Mouse (Mus musculus) hindbrain, postnatal 0 days (tissue): ENCODE measurements around the gene Ecpas. TPM values are rescaled to one million over a fixed set of nuclear protein-coding genes. Genes with fewer than 3 reads are reported as not detected.

Experiments
- ATAC-seq: fragments of 200-750 bp; cut with Nextera tagmentation; 2 replicates; pipeline ENCODE4 v1.8.0; 2017; ENCODE audit warnings: mild to moderate bottlenecking, moderate TSS enrichment, moderate library complexity
- DNase-seq: peaks from one replicate; pipeline ENCODE4 v3.0.0-alpha.2; 2015; ENCODE audit warnings: low spot score
- H3K27ac ChIP-seq: fragments of 300-500 bp; sonication (generic); 2 replicates; pipeline ENCODE4 v1.5.1; 2014; ENCODE audit warnings: mild to moderate bottlenecking
- H3K27me3 ChIP-seq: fragments of 300-500 bp; sonication (generic); 2 replicates; pipeline ENCODE4 v1.6.1; 2014; ENCODE audit warnings: low read length, mixed read lengths; ENCODE audit not compliant: insufficient read depth
- H3K36me3 ChIP-seq: fragments of 300-500 bp; sonication (generic); 2 replicates; pipeline ENCODE4 v1.6.1; 2014; ENCODE audit warnings: low read length, mixed read lengths; ENCODE audit not compliant: insufficient read depth
- H3K4me1 ChIP-seq: fragments of 300-500 bp; sonication (generic); 2 replicates; pipeline ENCODE4 v1.6.1; 2014; ENCODE audit warnings: antibody characterized with exemption, low read length, mixed read lengths; ENCODE audit not compliant: insufficient read depth
- H3K4me2 ChIP-seq: fragments of 300-500 bp; sonication (generic); 2 replicates; pipeline ENCODE4 v1.6.1; 2014; ENCODE audit warnings: low read depth, mild to moderate bottlenecking, low read length, moderate library complexity, mixed read lengths
- H3K4me3 ChIP-seq: fragments of 300-500 bp; sonication (generic); 2 replicates; pipeline ENCODE4 v1.5.1; 2014; ENCODE audit warnings: low read length
- H3K9ac ChIP-seq: fragments of 300-500 bp; sonication (generic); replicated peaks from 2 replicates; pipeline ENCODE4 v1.6.1; 2014; ENCODE audit warnings: mild to moderate bottlenecking, low read length, moderate library complexity, mixed read lengths
- H3K9me3 ChIP-seq: fragments of 300-500 bp; sonication (generic); 2 replicates; pipeline ENCODE4 v1.6.1; 2016; ENCODE audit warnings: low read length, mixed read lengths
- CTCF ChIP-seq: IDR thresholded peaks from 2 replicates; pipeline ENCODE4 v1.5.1; 2016; ENCODE audit warnings: antibody characterized with exemption, control low read depth, low read depth
- WGBS: fragments of 180-500 bp; shearing (Covaris S2); extraction: QIAGEN DNeasy Blood & Tissue Kit; methylation state at CpG from one replicate; pipeline ENCODE4 v1.1.7; 2014; 5-methylcytosine and 5-hydroxymethylcytosine counted together
- polyA plus RNA-seq: library from polyadenylated mRNA; unstranded; fragments of >200 nt; fragmentation: Nextera tagmentation; extraction: Ambion mirVana; gene quantifications from 2 replicates; pipeline ENCODE4 v1.2.1, GENCODE M21; 2015
- total RNA-seq: library from RNA; depleted of rRNA; stranded (reverse); fragments of >200 nt; gene quantifications from 2 replicates; pipeline ENCODE4 v1.2.3, GENCODE M21; 2014

Ecpas gene
- total and polyA plus RNA-seq, 2 experiments from 2014 or later, result 36.6 to 53.0 TPM

GRCm38 (mm10) chr4:58911831-58912628, 519 bp downstream of the Ecpas start:
- no peaks in the 10 kb centered on the region; the same call in 1 of the 2 replicates for H3K4me1 ChIP-seq
- TF ChIP-seq CTCF, result no peak
- DNase-seq (peak; percentile 80), ATAC-seq (peak; percentile 84)
- peak overlapping the region; percentile 83 for H3K4me2 ChIP-seq
- H3K4me3 ChIP-seq, result peak overlapping the region; percentile 93
- peak overlapping the region; percentile 99 for H3K27ac ChIP-seq
- no peaks in the 10 kb centered on the region for H3K9me3 ChIP-seq
- H3K27me3 ChIP-seq, result no peaks in the 10 kb centered on the region
- peak overlapping the region; percentile 98 for H3K9ac ChIP-seq
- under 1% methylated on average over 89 of the region's 126 CpGs for WGBS
- H3K36me3 ChIP-seq, result no peaks in the 10 kb centered on the region

- peak overlapping the region; percentile 98 for H3K9ac ChIP-seq
- peak overlapping the region; percentile 99 for H3K27ac ChIP-seq
- DNase-seq (peak; percentile 82), ATAC-seq (peak; percentile 73)
- H3K4me2 ChIP-seq, result peak overlapping the region; percentile 83
- WGBS, result under 1% methylated on average over 54 of the region's 56 CpGs
- no peaks in the 10 kb centered on the region; the same call in 1 of the 2 replicates for H3K4me1 ChIP-seq
- H3K27me3 ChIP-seq, result no peaks in the 10 kb centered on the region
- no peak for TF ChIP-seq CTCF
- no peaks in the 10 kb centered on the region for H3K36me3 ChIP-seq
- no peaks in the 10 kb centered on the region for H3K9me3 ChIP-seq
- peak overlapping the region; percentile 93 for H3K4me3 ChIP-seq
These were observed 1.3 kb downstream of the Ecpas start for GRCm38 (mm10) chr4:58911069-58911830.

- ATAC-seq (0 out of 2 replicates have a peak, but pooled peaks have one; percentile 1), DNase-seq (no peak)
- TF ChIP-seq CTCF, result no peak
- H3K27ac ChIP-seq, result peak overlapping the region; percentile 99
- H3K36me3 ChIP-seq, result no peaks in the 10 kb centered on the region
- H3K9ac ChIP-seq, result peak overlapping the region; percentile 98
- H3K4me3 ChIP-seq, result peak overlapping the region; percentile 93
- no peaks in the 10 kb centered on the region for H3K27me3 ChIP-seq
- 36% methylated on average over 16 of the region's 16 CpGs for WGBS
- peak overlapping the region; percentile 83 for H3K4me2 ChIP-seq
- no peaks in the 10 kb centered on the region; the same call in 1 of the 2 replicates for H3K4me1 ChIP-seq
- no peaks in the 10 kb centered on the region for H3K9me3 ChIP-seq
These were observed 2.1 kb downstream of the Ecpas start for GRCm38 (mm10) chr4:58910175-58911068.

GRCm38 (mm10) chr4:58907453-58907852, 5.1 kb downstream of the Ecpas start:
- WGBS, result 89% methylated on average over 1 of the region's 1 CpGs
- H3K9me3 ChIP-seq, result no peaks in the 10 kb centered on the region

DNA sequence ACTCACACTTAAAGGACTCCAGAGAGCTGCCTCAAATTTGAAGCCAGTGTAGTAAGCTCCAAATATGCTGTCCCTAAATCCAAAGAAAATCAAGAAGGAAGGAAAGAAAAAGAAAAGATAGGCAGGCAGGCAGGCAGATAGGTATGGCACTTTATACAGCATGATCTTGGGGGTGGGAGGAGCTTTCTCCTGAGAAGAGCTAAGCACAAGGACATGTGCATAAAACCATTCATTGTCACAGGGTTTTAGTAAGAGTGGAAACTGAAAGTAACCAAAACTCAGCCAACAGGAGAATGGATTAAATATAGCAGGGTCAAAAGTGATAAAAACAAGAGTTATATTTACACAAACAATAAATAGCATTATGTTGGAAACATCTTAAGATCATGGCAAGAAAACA, 14.2 kb downstream of the Ecpas start:
- no peak overlapping the region for H3K9ac ChIP-seq
- no peaks in the 10 kb centered on the region for H3K4me1 ChIP-seq
- no peak overlapping the region for H3K4me3 ChIP-seq
- no peak overlapping the region for H3K27ac ChIP-seq
- H3K9me3 ChIP-seq, result no peaks in the 10 kb centered on the region
- no peak for ATAC-seq
- H3K27me3 ChIP-seq, result no peaks in the 10 kb centered on the region
- no peak overlapping the region for H3K4me2 ChIP-seq
- H3K36me3 ChIP-seq, result no peaks in the 10 kb centered on the region
- no peak for DNase-seq
- TF ChIP-seq CTCF, result no peak

More at GRCm38 (mm10) chr4:58907453-58907852, 5.1 kb downstream of the Ecpas start:
- ATAC-seq (no peak), DNase-seq (no peak)
- Histone ChIP-seq H3K4me2 (no peak overlapping the region), H3K4me3 (no peak overlapping the region), H3K4me1 (no peaks in the 10 kb centered on the region), H3K9ac (no peak overlapping the region), H3K27me3 (no peaks in the 10 kb centered on the region), H3K27ac (no peak overlapping the region), H3K36me3 (no peaks in the 10 kb centered on the region)
- TF ChIP-seq CTCF, result no peak

DNA sequence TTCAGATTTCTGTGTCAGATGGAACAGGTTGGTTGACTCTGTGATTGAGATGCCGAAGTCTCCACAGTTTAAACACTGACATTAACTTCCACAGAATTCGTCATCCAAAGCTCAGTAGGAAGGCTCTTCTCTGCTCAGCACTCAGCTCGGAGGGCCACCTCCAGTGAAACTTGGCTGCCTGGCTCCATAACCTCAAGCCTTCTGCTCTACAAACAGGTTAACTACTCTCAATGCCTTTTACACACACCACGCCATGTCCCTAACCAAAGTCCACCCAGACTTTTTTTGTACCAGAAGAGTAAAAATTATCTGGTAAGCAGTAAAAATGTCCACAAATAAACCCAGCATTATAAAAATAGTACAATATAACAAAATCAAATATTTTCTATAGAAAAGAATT, 15.1 kb downstream of the Ecpas start:
- no peaks in the 10 kb centered on the region for H3K4me1 ChIP-seq
- no peak for TF ChIP-seq CTCF
- no peak overlapping the region for H3K9ac ChIP-seq
- no peak overlapping the region for H3K4me2 ChIP-seq
- no peaks in the 10 kb centered on the region for H3K36me3 ChIP-seq
- no peaks in the 10 kb centered on the region for H3K9me3 ChIP-seq
- no peak for DNase-seq
- H3K27ac ChIP-seq, result no peak overlapping the region
- no peak for ATAC-seq
- no peaks in the 10 kb centered on the region for H3K27me3 ChIP-seq
- 61% methylated on average over 4 of the region's 4 CpGs for WGBS
- no peak overlapping the region for H3K4me3 ChIP-seq
